35 mouse cellular contexts compared by ENCODE assay signal in the genomic region with DNA sequence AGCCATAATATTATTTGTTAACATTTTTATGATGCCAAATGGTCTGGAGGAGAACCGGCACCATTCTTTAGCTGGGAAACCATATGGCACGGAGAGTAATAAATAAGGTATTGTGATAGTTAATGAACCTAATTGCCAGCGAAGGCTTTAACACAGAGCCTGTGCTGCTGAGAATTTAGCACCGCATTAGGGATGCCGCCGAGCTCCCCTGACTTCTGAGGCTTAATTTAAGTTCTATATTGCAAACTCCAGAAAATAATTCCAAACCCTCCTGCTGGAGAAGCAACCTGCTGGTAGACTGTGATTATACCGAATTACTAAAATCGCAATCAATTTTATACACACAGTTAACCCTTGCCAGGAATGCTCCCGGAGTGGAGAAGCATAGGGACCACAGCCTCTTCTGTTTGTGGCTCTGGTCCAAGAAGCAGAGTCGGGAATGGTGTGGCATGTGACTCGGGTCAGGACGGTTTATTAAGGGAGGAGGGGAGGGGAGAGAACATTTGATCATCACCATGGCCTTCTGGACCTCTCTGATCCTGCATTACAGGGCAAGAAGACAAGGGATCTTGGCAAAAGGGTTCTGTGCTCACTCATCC. TPM values are rescaled to one million over a fixed set of nuclear protein-coding genes. Genes with fewer than 3 reads are reported as not detected.
A peak's percentile ranks its signal among the peaks of the same experiment; 100 is the strongest.
DNase-seq lines count a peak whose midpoint lies in the region; ATAC-seq and TF ChIP-seq lines count a peak whose summit lies in the region.
"Had no signal": no experiment of that assay in that cellular context is flagged by ENCODE, and none has a peak within 500 bp of the region (broad histone marks: within the 10 kb centered on the region; RNA-seq: fewer than 3 reads in every experiment).

No protein-coding gene starts in this region.

- DNase-seq in forebrain, embryonic 14.5 days (ENCODE audit: low spot score), result peak; percentile 59
- no peak for DNase-seq in forebrain, postnatal 0 days
- peak; percentile 29 for DNase-seq in hindbrain, postnatal 0 days (ENCODE audit: low spot score)
- DNase-seq in MN1 (ENCODE audit: low spot score), result peak; percentile 18
- DNase-seq in spleen, adult 18-20 months, result no peak
- DNase-seq: adrenal gland, postnatal 25 days; cerebellum, adult 18-20 months; cerebellum, postnatal 25 days; gastrocnemius, adult 2 months; gastrocnemius, postnatal 36 days; heart, adult 2 months; kidney, adult 2 months; kidney, postnatal 36 days; lung, postnatal 14 days; right cerebral cortex, adult 18-20 months; thymus, adult 18-20 months; thymus, postnatal 25 days had no signal

- no peaks in the 10 kb centered on the region for H3K9me3 ChIP-seq in forebrain, embryonic 14.5 days (replicated peaks; ENCODE audit: control insufficient read depth, low read length)
- no peaks in the 10 kb centered on the region for H3K9me3 ChIP-seq in forebrain, postnatal 0 days (ENCODE audit: low read length)
- H3K9me3 ChIP-seq in hindbrain, postnatal 0 days (ENCODE audit: low read length), result no peaks in the 10 kb centered on the region
- no peaks in the 10 kb centered on the region for H3K9me3 ChIP-seq in hindbrain, embryonic 16.5 days (ENCODE audit: control insufficient read depth, low read length)
- no peaks in the 10 kb centered on the region for H3K9me3 ChIP-seq in neural tube, embryonic 14.5 days (ENCODE audit: control insufficient read depth, low read length)
- H3K9me3 ChIP-seq: embryonic facial prominence, embryonic 10.5 days; embryonic facial prominence, embryonic 15.5 days; forebrain, embryonic 15.5 days; hindbrain, embryonic 15.5 days; intestine, embryonic 15.5 days; limb, embryonic 12.5 days; liver, embryonic 15.5 days; midbrain, embryonic 12.5 days had no signal

- H3K4me2 ChIP-seq in forebrain, embryonic 14.5 days (ENCODE audit: low read length), result peak overlapping the region; percentile 5; the same call in 1 of the 2 replicates
- H3K4me2 ChIP-seq in forebrain, postnatal 0 days (ENCODE audit: low read depth), result no peak overlapping the region
- H3K4me2 ChIP-seq in hindbrain, postnatal 0 days (ENCODE audit: low read depth, low read length), result no peak overlapping the region
- no peak overlapping the region for H3K4me2 ChIP-seq in hindbrain, embryonic 16.5 days (ENCODE audit: low read length)
- peak overlapping the region; percentile 16; the same call in 1 of the 2 replicates for H3K4me2 ChIP-seq in neural tube, embryonic 14.5 days (ENCODE audit: low read depth, low read length)
- H3K4me2 ChIP-seq: embryonic facial prominence, embryonic 15.5 days; forebrain, embryonic 15.5 days; hindbrain, embryonic 15.5 days; intestine, embryonic 15.5 days; limb, embryonic 12.5 days; liver, embryonic 15.5 days; lung, embryonic 14.5 days; midbrain, embryonic 12.5 days had no signal

- H3K27me3 ChIP-seq in forebrain, embryonic 14.5 days (replicated peaks; ENCODE audit: control insufficient read depth, insufficient read depth, low read length), result no peaks in the 10 kb centered on the region
- H3K27me3 ChIP-seq in forebrain, postnatal 0 days (ENCODE audit: insufficient read depth, low read length), result no peaks in the 10 kb centered on the region
- H3K27me3 ChIP-seq in hindbrain, postnatal 0 days (ENCODE audit: insufficient read depth, low read length), result no peaks in the 10 kb centered on the region
- no peaks in the 10 kb centered on the region; the same call in 1 of the 2 replicates for H3K27me3 ChIP-seq in hindbrain, embryonic 16.5 days (replicated peaks; ENCODE audit: control insufficient read depth, insufficient read depth, low read length)
- H3K27me3 ChIP-seq in neural tube, embryonic 14.5 days (ENCODE audit: control insufficient read depth, insufficient read depth, low read length), result no peaks in the 10 kb centered on the region
- H3K27me3 ChIP-seq: hindbrain, embryonic 15.5 days; intestine, embryonic 15.5 days had no signal

- H3K27ac ChIP-seq in forebrain, embryonic 14.5 days (ENCODE audit: low read depth, low read length), result no peak overlapping the region
- no peak overlapping the region for H3K27ac ChIP-seq in forebrain, postnatal 0 days (ENCODE audit: low read depth, low read length)
- H3K27ac ChIP-seq in hindbrain, postnatal 0 days, result no peak overlapping the region
- no peak overlapping the region for H3K27ac ChIP-seq in hindbrain, embryonic 16.5 days (ENCODE audit: low read depth, low read length)
- no peak overlapping the region; the same call in 1 of the 2 replicates for H3K27ac ChIP-seq in neural tube, embryonic 14.5 days (ENCODE audit: low read depth, low read length)
- H3K27ac ChIP-seq: embryonic facial prominence, embryonic 10.5 days; embryonic facial prominence, embryonic 15.5 days; forebrain, embryonic 15.5 days; gastrocnemius, adult 2 months; heart, adult 2 months; hindbrain, embryonic 15.5 days; intestine, embryonic 15.5 days; layer of hippocampus, adult 2 months; left cerebral cortex, adult 2 months; limb, embryonic 12.5 days; liver, embryonic 15.5 days; midbrain, embryonic 12.5 days; stomach, postnatal 0 days had no signal

- H3K36me3 ChIP-seq in forebrain, embryonic 14.5 days (ENCODE audit: control insufficient read depth, insufficient read depth, low read length), result no peaks in the 10 kb centered on the region
- H3K36me3 ChIP-seq in forebrain, postnatal 0 days (ENCODE audit: insufficient read depth), result no peaks in the 10 kb centered on the region
- no peaks in the 10 kb centered on the region for H3K36me3 ChIP-seq in hindbrain, postnatal 0 days (ENCODE audit: insufficient read depth, low read length)
- H3K36me3 ChIP-seq in hindbrain, embryonic 16.5 days (ENCODE audit: control insufficient read depth, insufficient read depth, low read length), result no peaks in the 10 kb centered on the region
- H3K36me3 ChIP-seq in neural tube, embryonic 14.5 days (ENCODE audit: control insufficient read depth, insufficient read depth, low read length), result no peaks in the 10 kb centered on the region
- H3K36me3 ChIP-seq: embryonic facial prominence, embryonic 10.5 days; embryonic facial prominence, embryonic 15.5 days; forebrain, embryonic 15.5 days; hindbrain, embryonic 15.5 days; intestine, embryonic 15.5 days; limb, embryonic 12.5 days; liver, embryonic 15.5 days; midbrain, embryonic 12.5 days had no signal

- no peak; the same call in 1 of the 2 replicates for TF ChIP-seq CTCF in forebrain, postnatal 0 days (IDR thresholded peaks at IDR 0.05; ENCODE audit: low read depth)
- TF ChIP-seq CTCF in hindbrain, postnatal 0 days (IDR thresholded peaks at IDR 0.05; ENCODE audit: low read depth), result no peak

- 17% methylated on average over 12 of the region's 12 CpGs for WGBS in forebrain, embryonic 14.5 days
- WGBS in forebrain, postnatal 0 days, result 20% methylated on average over 12 of the region's 12 CpGs
- 31% methylated on average over 12 of the region's 12 CpGs for WGBS in hindbrain, postnatal 0 days
- 37% methylated on average over 12 of the region's 12 CpGs for WGBS in hindbrain, embryonic 16.5 days
- WGBS in neural tube, embryonic 14.5 days, result 8% methylated on average over 12 of the region's 12 CpGs

- peaks cover 11% of the 10 kb centered on the region for H3K4me1 ChIP-seq in forebrain, embryonic 14.5 days (ENCODE audit: control insufficient read depth, insufficient read depth, low read length)
- no peaks in the 10 kb centered on the region for H3K4me1 ChIP-seq in forebrain, postnatal 0 days (ENCODE audit: insufficient read depth)
- no peaks in the 10 kb centered on the region for H3K4me1 ChIP-seq in hindbrain, postnatal 0 days (ENCODE audit: insufficient read depth, low read length)
- no peaks in the 10 kb centered on the region; the same call in none of the 2 replicates for H3K4me1 ChIP-seq in hindbrain, embryonic 16.5 days (ENCODE audit: control insufficient read depth, insufficient read depth, low read depth, low read length)
- H3K4me1 ChIP-seq in neural tube, embryonic 14.5 days (ENCODE audit: control insufficient read depth, insufficient read depth, low read length), result peaks cover 12% of the 10 kb centered on the region
- H3K4me1 ChIP-seq: embryonic facial prominence, embryonic 15.5 days; intestine, embryonic 15.5 days; liver, embryonic 15.5 days had no signal

- no peak overlapping the region for H3K9ac ChIP-seq in forebrain, embryonic 14.5 days (ENCODE audit: low read length)
- H3K9ac ChIP-seq in forebrain, postnatal 0 days, result no peak overlapping the region
- no peak overlapping the region for H3K9ac ChIP-seq in hindbrain, postnatal 0 days (replicated peaks; ENCODE audit: low read length)
- no peak overlapping the region for H3K9ac ChIP-seq in hindbrain, embryonic 16.5 days (ENCODE audit: low read depth, low read length)
- no peak overlapping the region for H3K9ac ChIP-seq in neural tube, embryonic 14.5 days (replicated peaks; ENCODE audit: low read depth, low read length)
- H3K9ac ChIP-seq: embryonic facial prominence, embryonic 15.5 days; forebrain, embryonic 15.5 days; hindbrain, embryonic 15.5 days; intestine, embryonic 15.5 days; limb, embryonic 12.5 days; liver, embryonic 15.5 days; lung, embryonic 14.5 days; midbrain, embryonic 12.5 days had no signal

- no peak overlapping the region for H3K4me3 ChIP-seq in forebrain, embryonic 14.5 days (ENCODE audit: low read depth, low read length)
- H3K4me3 ChIP-seq in forebrain, postnatal 0 days (ENCODE audit: low read depth, low read length), result no peak overlapping the region
- H3K4me3 ChIP-seq in hindbrain, postnatal 0 days (ENCODE audit: low read length), result no peak overlapping the region
- no peak overlapping the region for H3K4me3 ChIP-seq in hindbrain, embryonic 16.5 days (ENCODE audit: low read length)
- no peak overlapping the region for H3K4me3 ChIP-seq in neural tube, embryonic 14.5 days (ENCODE audit: low read depth, low read length)
- H3K4me3 ChIP-seq: embryonic facial prominence, embryonic 10.5 days; embryonic facial prominence, embryonic 15.5 days; forebrain, embryonic 15.5 days; gastrocnemius, adult 2 months; heart, adult 2 months; hindbrain, embryonic 15.5 days; intestine, embryonic 15.5 days; layer of hippocampus, adult 2 months; left cerebral cortex, adult 2 months; limb, embryonic 12.5 days; liver, embryonic 15.5 days; midbrain, embryonic 12.5 days had no signal

- ATAC-seq in forebrain, embryonic 14.5 days, result no peak
- no peak for ATAC-seq in forebrain, postnatal 0 days
- no peak for ATAC-seq in hindbrain, postnatal 0 days
- no peak for ATAC-seq in hindbrain, embryonic 16.5 days
- peak; percentile 73 for ATAC-seq in neural tube, embryonic 14.5 days (ENCODE audit: low read depth)
- ATAC-seq: forebrain, embryonic 15.5 days; intestine, embryonic 15.5 days had no signal

RNA-seq across cellular contexts. Expression of a gene that starts 30.6 kb away (rescaled TPM):
- polyA plus RNA-seq in forebrain, embryonic 14.5 days (2014; fragmentation: Nextera tagmentation; extraction: Ambion mirVana), result 2.3 and 3.7 TPM in 2 replicates
- 8.2 and 12.6 TPM in 2 replicates for total RNA-seq in forebrain, postnatal 0 days (2014; rRNA removed)
- polyA plus RNA-seq in forebrain, postnatal 0 days (2015; fragmentation: Nextera tagmentation; extraction: Ambion mirVana), result 4.7 and 6.8 TPM in 2 replicates
- 11.2 and 13.5 TPM in 2 replicates for total RNA-seq in hindbrain, postnatal 0 days (2014; rRNA removed)
- 5.4 and 6.8 TPM in 2 replicates for polyA plus RNA-seq in hindbrain, postnatal 0 days (2015; fragmentation: Nextera tagmentation; extraction: Ambion mirVana)
- 8.3 and 8.4 TPM in 2 replicates for polyA plus RNA-seq in hindbrain, embryonic 16.5 days (2015; fragmentation: Nextera tagmentation; extraction: Ambion mirVana)
- 8.9 and 12.0 TPM in 2 replicates for polyA plus RNA-seq in neural tube, embryonic 14.5 days (2014; fragmentation: Nextera tagmentation; extraction: Ambion mirVana)

RNA-seq across cellular contexts. Expression of a gene that starts 44.3 kb away (rescaled TPM):
- polyA plus RNA-seq in forebrain, embryonic 14.5 days (2014; fragmentation: Nextera tagmentation; extraction: Ambion mirVana), result 4.2 and 4.8 TPM in 2 replicates
- 9.4 and 10.4 TPM in 2 replicates for total RNA-seq in forebrain, postnatal 0 days (2014; rRNA removed)
- polyA plus RNA-seq in forebrain, postnatal 0 days (2015; fragmentation: Nextera tagmentation; extraction: Ambion mirVana), result 6.2 and 6.8 TPM in 2 replicates
- total RNA-seq in hindbrain, postnatal 0 days (2014; rRNA removed), result 3.4 and 4.7 TPM in 2 replicates
- polyA plus RNA-seq in hindbrain, postnatal 0 days (2015; fragmentation: Nextera tagmentation; extraction: Ambion mirVana), result 2.4 and 2.7 TPM in 2 replicates
- polyA plus RNA-seq in hindbrain, embryonic 16.5 days (2015; fragmentation: Nextera tagmentation; extraction: Ambion mirVana), result 1.5 and 1.7 TPM in 2 replicates
- polyA plus RNA-seq in neural tube, embryonic 14.5 days (2014; fragmentation: Nextera tagmentation; extraction: Ambion mirVana), result 1.6 and 4.5 TPM in 2 replicates
- total RNA-seq: gastrocnemius, adult 2 months; gastrocnemius, postnatal 36 days; heart, postnatal 25 days; liver, adult 2 months; megakaryocyte progenitor cell, adult 5-6 weeks had no signal
- polyA plus RNA-seq: liver, adult 2 months; liver, embryonic 15.5 days; neural tube, embryonic 11.5 days had no signal

Comparison
In these comparisons a context has a peak if more than half of its experiments do, and no peak if none do; other contexts are left out.
1. DNase-seq: peak in forebrain, embryonic 14.5 days (single experiment), hindbrain, postnatal 0 days (single experiment) and MN1 (single experiment); none in forebrain, postnatal 0 days (single experiment) and spleen, adult 18-20 months (0 of 2).
2. H3K4me2 ChIP-seq: peak in forebrain, embryonic 14.5 days (single experiment) and neural tube, embryonic 14.5 days (single experiment); none in forebrain, postnatal 0 days (single experiment), hindbrain, postnatal 0 days (single experiment) and hindbrain, embryonic 16.5 days (single experiment).